Mouse (Mus musculus) cerebellum, adult 8-10 months (tissue): ENCODE results near the gene Sost.

Experiments
- DNase-seq: peaks from one replicate; pipeline ENCODE4 v3.0.0; 2022

Gene Sost

GRCm38 (mm10) chr11:101982981-101983411 is 16.2 kb upstream of the Sost start:
- peak; percentile 43 for DNase-seq

- no peak for DNase-seq
These were observed 15.0 kb upstream of the Sost start for GRCm38 (mm10) chr11:101981850-101982249.

- DNase-seq, result no peak
These were observed 13.9 kb upstream of the Sost start for GRCm38 (mm10) chr11:101980603-101981157.

GRCm38 (mm10) chr11:101979140-101979539 is 12.3 kb upstream of the Sost start:
- no peak for DNase-seq

- no peak for DNase-seq
These were observed 10.1 kb upstream of the Sost start for GRCm38 (mm10) chr11:101976949-101977348.

- no peak for DNase-seq
These were observed 8.1 kb upstream of the Sost start for GRCm38 (mm10) chr11:101974923-101975322.

GRCm38 (mm10) chr11:101974181-101974580 is 7.4 kb upstream of the Sost start:
- no peak for DNase-seq

- DNase-seq, result no peak
These were observed 6.7 kb upstream of the Sost start for GRCm38 (mm10) chr11:101973496-101973895.

- no peak for DNase-seq
These were observed 5.8 kb upstream of the Sost start for GRCm38 (mm10) chr11:101972651-101973050.

- DNase-seq, result no peak
These were observed 5.3 kb upstream of the Sost start for GRCm38 (mm10) chr11:101972097-101972496.

GRCm38 (mm10) chr11:101971410-101971809 is 4.6 kb upstream of the Sost start:
- no peak for DNase-seq

- no peak for DNase-seq
These were observed 3.0 kb upstream of the Sost start for GRCm38 (mm10) chr11:101969835-101970234.

GRCm38 (mm10) chr11:101968791-101969190 is 2.0 kb upstream of the Sost start:
- DNase-seq, result peak; percentile 85

GRCm38 (mm10) chr11:101968311-101968710 is 1.5 kb upstream of the Sost start:
- no peak for DNase-seq

GRCm38 (mm10) chr11:101965553-101965952 is 1.3 kb downstream of the Sost start:
- DNase-seq, result no peak

- no peak for DNase-seq
These were observed 2.2 kb downstream of the Sost start for GRCm38 (mm10) chr11:101964647-101965046.

- DNase-seq, result no peak
These were observed 3.1 kb downstream of the Sost start for GRCm38 (mm10) chr11:101963473-101964291.

GRCm38 (mm10) chr11:101963043-101963442 is 3.8 kb downstream of the Sost start:
- no peak for DNase-seq

GRCm38 (mm10) chr11:101957476-101957875 is 9.3 kb downstream of the Sost start:
- no peak for DNase-seq

GRCm38 (mm10) chr11:101953441-101953840 is 13.4 kb downstream of the Sost start:
- DNase-seq, result no peak

GRCm38 (mm10) chr11:101952541-101953341 is 14.1 kb downstream of the Sost start:
- DNase-seq, result no peak

- no peak for DNase-seq
These were observed 16.8 kb downstream of the Sost start for GRCm38 (mm10) chr11:101950021-101950420.

- no peak for DNase-seq
These were observed 20.3 kb downstream of the Sost start for GRCm38 (mm10) chr11:101946525-101946924.

- peak; percentile 88 for DNase-seq
These were observed 23.8 kb downstream of the Sost start for GRCm38 (mm10) chr11:101943055-101943454.
